Mouse (Mus musculus): ENCODE results near the gene Rab3il1. TPM values are rescaled to one million over a fixed set of nuclear protein-coding genes. Genes with fewer than 3 reads are reported as not detected.
A peak's percentile ranks its signal among the peaks of the same experiment; 100 is the strongest.

Gene Rab3il1
- polyA plus RNA-seq, 1 experiment from 2014 or later, result 74.9 TPM

- no peak for DNase-seq
- TF ChIP-seq EP300 (IDR thresholded peaks at IDR 0.05; ENCODE audit: low read depth), result no peak
- no peak for TF ChIP-seq CTCF (IDR thresholded peaks at IDR 0.05; ENCODE audit: low read depth)
- H3K27ac ChIP-seq (ENCODE audit: low read depth), result peak overlapping the region; percentile 34; the same call in 1 of the 2 replicates
- WGBS (ENCODE audit: insufficient replicate concordance), result 56% methylated on average over 3 of the region's 3 CpGs
- no peak for ATAC-seq
- no peak overlapping the region for H3K9ac ChIP-seq (replicated peaks)
- H3K4me2 ChIP-seq (ENCODE audit: low read depth, low read length), result no peak overlapping the region
- peaks cover 62% of the 10 kb centered on the region for H3K36me3 ChIP-seq (replicated peaks; ENCODE audit: insufficient read depth, low read length)
- no peak overlapping the region for H3K4me3 ChIP-seq (ENCODE audit: low read depth, low read length)
- H3K4me1 ChIP-seq (ENCODE audit: insufficient read depth), result peaks cover 6% of the 10 kb centered on the region; the same call in 1 of the 2 replicates
- H3K9me3 ChIP-seq (ENCODE audit: low read length), result no peaks in the 10 kb centered on the region
- H3K27me3 ChIP-seq (ENCODE audit: insufficient read depth, low read length), result no peaks in the 10 kb centered on the region
Measured at GRCm38 (mm10) chr19:10082105-10082504, 80.6 kb downstream of the Rab3il1 start.

- Histone ChIP-seq H3K9me3 (ENCODE audit: low read length) (no peaks in the 10 kb centered on the region), H3K27ac (ENCODE audit: low read depth) (no peak overlapping the region), H3K4me2 (ENCODE audit: low read depth, low read length) (no peak overlapping the region), H3K36me3 (replicated peaks; ENCODE audit: insufficient read depth, low read length) (peaks cover 67% of the 10 kb centered on the region), H3K27me3 (ENCODE audit: insufficient read depth, low read length) (no peaks in the 10 kb centered on the region), H3K4me1 (ENCODE audit: insufficient read depth) (peaks cover 6% of the 10 kb centered on the region; the same call in 1 of the 2 replicates), H3K4me3 (ENCODE audit: low read depth, low read length) (no peak overlapping the region), H3K9ac (replicated peaks) (no peak overlapping the region)
- WGBS (ENCODE audit: insufficient replicate concordance), result 84% methylated on average over 9 of the region's 9 CpGs
- DNase-seq (no peak), ATAC-seq (no peak)
- no peak for TF ChIP-seq EP300 (IDR thresholded peaks at IDR 0.05; ENCODE audit: low read depth)
- no peak for TF ChIP-seq CTCF (IDR thresholded peaks at IDR 0.05; ENCODE audit: low read depth)
Measured at GRCm38 (mm10) chr19:10085454-10085853, 84.0 kb downstream of the Rab3il1 start.

- Histone ChIP-seq H3K4me3 (ENCODE audit: low read depth, low read length) (no peak overlapping the region), H3K27ac (ENCODE audit: low read depth) (no peak overlapping the region), H3K4me1 (ENCODE audit: insufficient read depth) (peaks cover 6% of the 10 kb centered on the region; the same call in 1 of the 2 replicates), H3K27me3 (ENCODE audit: insufficient read depth, low read length) (no peaks in the 10 kb centered on the region), H3K9me3 (ENCODE audit: low read length) (no peaks in the 10 kb centered on the region), H3K9ac (replicated peaks) (no peak overlapping the region), H3K4me2 (ENCODE audit: low read depth, low read length) (no peak overlapping the region), H3K36me3 (replicated peaks; ENCODE audit: insufficient read depth, low read length) (peaks cover 68% of the 10 kb centered on the region)
- 81% methylated on average over 4 of the region's 4 CpGs for WGBS (ENCODE audit: insufficient replicate concordance)
- no peak for TF ChIP-seq EP300 (IDR thresholded peaks at IDR 0.05; ENCODE audit: low read depth)
- no peak for TF ChIP-seq CTCF (IDR thresholded peaks at IDR 0.05; ENCODE audit: low read depth)
- DNase-seq (no peak), ATAC-seq (no peak)
Measured at GRCm38 (mm10) chr19:10086976-10087375, 85.5 kb downstream of the Rab3il1 start.

Other genes with a start within 250 kb of the Rab3il1 start
- gene Scgb2a2, start 154.1 kb upstream of the Rab3il1 start, polyA plus RNA-seq (2015; fragmentation: Nextera tagmentation; extraction: Ambion mirVana), result not detected in 2 replicates
- gene Incenp, start 102.1 kb upstream of the Rab3il1 start, polyA plus RNA-seq (2015; fragmentation: Nextera tagmentation; extraction: Ambion mirVana), result 39.9 and 43.4 TPM in 2 replicates
- gene Fth1, start 21.1 kb upstream of the Rab3il1 start, polyA plus RNA-seq (2015; fragmentation: Nextera tagmentation; extraction: Ambion mirVana), result 4,793 and 5,083 TPM in 2 replicates
- gene Best1, start within 50 bp of the Rab3il1 start, polyA plus RNA-seq (2015; fragmentation: Nextera tagmentation; extraction: Ambion mirVana), result 0.08 and 0.13 TPM in 2 replicates
- 1.7 and 2.0 TPM in 2 replicates for gene Fads3, start 39.9 kb downstream of the Rab3il1 start, polyA plus RNA-seq (2015; fragmentation: Nextera tagmentation; extraction: Ambion mirVana)
- 203 and 216 TPM in 2 replicates for gene Fads2, start 100.1 kb downstream of the Rab3il1 start, polyA plus RNA-seq (2015; fragmentation: Nextera tagmentation; extraction: Ambion mirVana)
- 88.0 and 97.1 TPM in 2 replicates for gene Fads1, start 181.2 kb downstream of the Rab3il1 start, polyA plus RNA-seq (2015; fragmentation: Nextera tagmentation; extraction: Ambion mirVana)
- 183 and 195 TPM in 2 replicates for gene Tmem258, start 202.3 kb downstream of the Rab3il1 start, polyA plus RNA-seq (2015; fragmentation: Nextera tagmentation; extraction: Ambion mirVana)
- gene Fen1, start 202.5 kb downstream of the Rab3il1 start, polyA plus RNA-seq (2015; fragmentation: Nextera tagmentation; extraction: Ambion mirVana), result 59.4 and 67.0 TPM in 2 replicates
- 2.1 and 2.5 TPM in 2 replicates for gene Myrf, start 239.1 kb downstream of the Rab3il1 start, polyA plus RNA-seq (2015; fragmentation: Nextera tagmentation; extraction: Ambion mirVana)

Measured in liver, postnatal 0 days (tissue).